Mouse (Mus musculus) splenic B cell, adult 2 months (primary cell): Measurements from ENCODE around the gene Gab2.

Experiments used
- DNase-seq: peaks from one replicate; pipeline ENCODE4 v3.0.0-alpha.2; 2011; ENCODE audit warnings: low read depth, low spot score
- H3K27me3 ChIP-seq: 2 replicates; pipeline ENCODE4 v1.6.1; 2012; ENCODE audit warnings: mild to moderate bottlenecking, low read length, moderate library complexity, mixed read lengths; ENCODE audit not compliant: control insufficient read depth, poor library complexity, insufficient read depth, severe bottlenecking
- H3K36me3 ChIP-seq: 2 replicates; pipeline ENCODE4 v1.6.1; 2012; ENCODE audit warnings: mild to moderate bottlenecking, low read length, moderate library complexity, mixed read lengths; ENCODE audit not compliant: control insufficient read depth, poor library complexity, insufficient read depth, severe bottlenecking

The Gab2 gene

GRCm38 (mm10) chr7:97346822-97347166 is 265.4 kb downstream of the Gab2 start:
- no peaks in the 10 kb centered on the region for H3K27me3 ChIP-seq
- no peak for DNase-seq
- H3K36me3 ChIP-seq = no peaks in the 10 kb centered on the region

DNA sequence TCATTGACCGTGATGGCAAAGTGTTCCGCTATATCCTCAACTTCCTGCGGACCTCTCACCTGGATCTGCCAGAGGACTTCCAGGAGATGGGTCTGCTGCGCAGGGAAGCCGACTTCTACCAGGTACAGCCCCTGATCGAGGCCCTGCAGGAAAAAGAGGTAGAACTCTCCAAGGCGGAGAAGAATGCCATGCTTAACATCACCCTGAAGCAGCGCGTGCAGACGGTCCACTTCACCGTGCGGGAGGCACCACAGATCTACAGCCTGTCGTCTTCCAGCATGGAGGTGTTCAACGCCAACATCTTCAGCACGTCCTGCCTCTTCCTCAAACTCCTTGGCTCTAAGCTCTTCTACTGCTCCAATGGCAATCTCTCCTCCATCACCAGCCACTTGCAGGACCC is 266.1 kb downstream of the Gab2 start:
- Histone ChIP-seq H3K27me3 (no peaks in the 10 kb centered on the region), H3K36me3 (no peaks in the 10 kb centered on the region)
- DNase-seq = no peak

DNA sequence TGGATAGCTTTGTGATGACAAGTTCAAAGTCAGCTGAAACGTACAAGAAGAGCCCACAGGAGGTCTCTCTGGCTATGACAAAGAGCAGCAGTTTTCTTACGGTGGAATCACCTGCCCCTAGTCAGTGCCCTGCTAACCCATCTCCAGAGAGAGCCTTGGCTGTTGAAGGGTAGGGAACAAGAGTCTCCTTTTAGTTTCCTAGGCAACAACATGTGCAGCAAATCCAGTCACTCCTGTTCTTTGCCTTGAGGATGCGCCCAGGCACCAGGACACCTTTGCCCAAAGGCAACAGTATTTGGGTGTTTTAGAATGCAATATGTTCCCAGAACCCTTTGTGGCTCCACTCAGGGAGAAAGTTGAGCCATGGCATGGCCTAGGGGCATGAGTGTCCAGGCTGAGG is 266.9 kb downstream of the Gab2 start:
- no peak for DNase-seq
- H3K36me3 ChIP-seq = no peaks in the 10 kb centered on the region
- H3K27me3 ChIP-seq = no peaks in the 10 kb centered on the region

GRCm38 (mm10) chr7:97348836-97349235 is 267.4 kb downstream of the Gab2 start:
- DNase-seq = no peak
- Histone ChIP-seq H3K27me3 (no peaks in the 10 kb centered on the region), H3K36me3 (no peaks in the 10 kb centered on the region)

DNA sequence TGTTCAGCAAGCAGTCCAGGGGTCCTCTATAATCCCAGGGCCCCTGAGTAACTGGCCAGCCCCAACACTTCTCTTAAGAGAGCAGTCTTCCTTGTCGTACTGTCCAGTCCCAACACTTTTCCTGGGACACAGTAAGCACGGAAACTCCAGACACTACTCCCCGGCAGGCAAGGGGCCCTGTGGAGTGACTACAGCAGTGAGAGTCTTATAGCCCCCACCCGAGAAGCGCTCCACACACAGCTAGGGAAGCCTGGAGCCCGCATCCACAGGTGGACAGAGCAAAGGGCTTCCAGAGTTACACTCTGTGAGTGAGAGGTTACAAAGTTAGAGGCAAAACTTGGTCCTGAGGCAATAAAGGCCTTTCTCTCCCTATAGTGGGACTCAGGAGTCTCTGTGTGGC is 268.1 kb downstream of the Gab2 start:
- H3K27me3 ChIP-seq = no peaks in the 10 kb centered on the region
- no peaks in the 10 kb centered on the region for H3K36me3 ChIP-seq
- no peak for DNase-seq

GRCm38 (mm10) chr7:97350891-97351290 is 269.5 kb downstream of the Gab2 start:
- no peak for DNase-seq
- H3K36me3 ChIP-seq = no peaks in the 10 kb centered on the region
- no peaks in the 10 kb centered on the region for H3K27me3 ChIP-seq

- Histone ChIP-seq H3K27me3 (no peaks in the 10 kb centered on the region), H3K36me3 (no peaks in the 10 kb centered on the region)
- no peak for DNase-seq
Observed at GRCm38 (mm10) chr7:97351792-97352513, 270.6 kb downstream of the Gab2 start.

DNA sequence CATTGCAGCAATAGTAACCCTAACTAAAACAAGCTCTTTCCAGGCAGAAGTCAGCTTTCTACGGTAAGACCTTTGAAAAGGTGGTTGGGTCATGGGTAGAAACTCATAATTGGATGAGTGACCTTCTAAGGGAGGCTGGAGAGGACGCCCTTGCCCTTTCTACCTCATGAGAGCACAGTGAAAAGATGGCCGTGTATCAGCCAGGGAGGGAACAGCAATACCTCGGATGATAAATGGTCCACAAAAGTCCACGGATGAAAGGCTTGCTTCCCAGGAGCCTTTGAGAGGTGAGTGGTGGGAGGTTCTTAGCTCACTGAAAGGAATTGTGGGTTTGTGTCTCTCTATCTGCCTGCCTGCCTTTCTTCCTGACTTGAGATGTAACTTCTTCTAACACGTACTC is 272.0 kb downstream of the Gab2 start:
- H3K36me3 ChIP-seq = no peaks in the 10 kb centered on the region
- no peaks in the 10 kb centered on the region for H3K27me3 ChIP-seq
- DNase-seq = no peak

DNA sequence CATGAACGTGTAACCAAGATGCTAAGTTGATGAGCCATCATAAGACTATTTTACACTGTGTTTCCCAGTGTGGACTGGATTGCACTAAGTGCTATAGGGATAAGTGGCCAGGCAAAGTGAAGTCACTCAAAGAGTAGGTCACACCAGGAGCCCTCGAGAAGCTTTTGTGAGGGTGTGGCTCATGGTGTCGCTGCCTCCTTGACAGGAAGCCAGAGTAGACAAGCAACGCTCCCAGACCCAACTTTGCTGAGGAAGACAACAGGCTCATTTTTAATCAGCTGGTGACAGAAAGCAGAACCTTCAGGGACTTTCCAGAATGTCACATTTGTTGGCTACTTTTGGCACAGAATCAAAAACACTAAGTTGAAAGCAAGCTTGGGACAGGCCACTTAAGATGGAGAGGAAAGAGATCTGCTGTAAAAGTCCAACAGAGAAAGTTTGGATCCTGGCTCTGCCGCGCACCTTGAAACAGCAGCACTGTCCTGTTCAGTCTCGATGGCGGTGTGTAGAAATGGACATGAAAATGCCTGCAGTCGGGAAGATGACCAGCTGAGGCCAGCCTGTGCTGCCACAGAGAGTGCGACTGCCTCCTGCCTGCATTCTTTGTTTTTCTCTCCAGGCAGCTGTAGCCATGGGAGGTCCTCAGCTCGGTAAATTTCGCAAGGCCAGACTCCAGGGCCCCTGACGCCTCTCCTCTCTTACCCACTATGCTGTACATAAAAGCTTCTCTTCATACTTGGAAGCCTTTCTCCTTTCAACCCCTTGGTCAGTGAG is 273.9 kb downstream of the Gab2 start:
- DNase-seq = peak; percentile 70
- Histone ChIP-seq H3K36me3 (no peaks in the 10 kb centered on the region), H3K27me3 (no peaks in the 10 kb centered on the region)

- no peaks in the 10 kb centered on the region for H3K27me3 ChIP-seq
- no peaks in the 10 kb centered on the region for H3K36me3 ChIP-seq
- DNase-seq = no peak
Observed at GRCm38 (mm10) chr7:97356253-97356652, 274.9 kb downstream of the Gab2 start.

DNA sequence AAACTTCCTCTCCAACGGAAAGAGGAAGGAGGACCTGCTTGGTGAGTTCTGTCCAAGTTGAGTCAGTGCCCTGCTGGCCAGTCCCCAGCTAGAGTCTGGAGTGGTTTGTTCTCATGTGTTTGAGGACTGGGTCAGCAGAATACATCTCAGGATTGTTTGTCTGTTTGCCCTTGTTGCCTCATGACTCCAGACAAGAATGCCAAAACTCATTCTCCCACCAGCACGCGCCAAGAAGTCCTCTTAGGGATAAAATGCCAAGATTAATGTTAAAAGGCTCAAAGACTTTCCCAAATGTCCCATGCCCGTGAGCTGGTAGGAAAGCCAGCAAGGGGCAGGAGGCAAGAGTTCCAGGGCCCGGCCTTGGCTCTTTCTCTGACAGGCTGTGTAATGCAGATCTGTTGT is 275.5 kb downstream of the Gab2 start:
- no peak for DNase-seq
- H3K27me3 ChIP-seq = no peaks in the 10 kb centered on the region
- H3K36me3 ChIP-seq = no peaks in the 10 kb centered on the region

- DNase-seq = no peak
Observed at GRCm38 (mm10) chr7:97357840-97358239, 276.5 kb downstream of the Gab2 start.

GRCm38 (mm10) chr7:97358347-97358746 is 277.0 kb downstream of the Gab2 start:
- Histone ChIP-seq H3K27me3 (no peaks in the 10 kb centered on the region), H3K36me3 (no peaks in the 10 kb centered on the region)
- no peak for DNase-seq

More at GRCm38 (mm10) chr7:97357840-97358239, 276.5 kb downstream of the Gab2 start:
- H3K36me3 ChIP-seq = no peaks in the 10 kb centered on the region
- no peaks in the 10 kb centered on the region for H3K27me3 ChIP-seq
